Mouse (Mus musculus) stomach, postnatal 0 days (tissue): Measurements from ENCODE around the gene Olfr135. TPM values are rescaled to one million over a fixed set of nuclear protein-coding genes. Genes with fewer than 3 reads are reported as not detected.

Experiments
- ATAC-seq: fragments of 200-750 bp; cut with Nextera tagmentation; 2 replicates; pipeline ENCODE4 v1.8.0; 2017; ENCODE audit not compliant: low FRiP score, low TSS enrichment
- DNase-seq: peaks from one replicate; pipeline ENCODE4 v3.0.0-alpha.2; 2016; ENCODE audit warnings: low spot score
- H3K27ac ChIP-seq: fragments of 300-500 bp; sonication (generic); replicated peaks from 2 replicates; pipeline ENCODE4 v1.5.1; 2014; ENCODE audit warnings: mild to moderate bottlenecking, control low read depth
- H3K27me3 ChIP-seq: fragments of 300-500 bp; sonication (generic); 2 replicates; pipeline ENCODE4 v1.6.1; 2014; ENCODE audit warnings: low read length; ENCODE audit not compliant: control insufficient read depth, insufficient read depth
- H3K36me3 ChIP-seq: fragments of 300-500 bp; sonication (generic); 2 replicates; pipeline ENCODE4 v1.6.1; 2014; ENCODE audit warnings: low read length, mixed read lengths; ENCODE audit not compliant: control insufficient read depth, insufficient read depth
- H3K4me1 ChIP-seq: fragments of 300-500 bp; sonication (generic); replicated peaks from 2 replicates; pipeline ENCODE4 v1.6.1; 2014; ENCODE audit warnings: antibody characterized with exemption; ENCODE audit not compliant: control insufficient read depth, insufficient read depth
- H3K4me2 ChIP-seq: fragments of 300-500 bp; sonication (generic); replicated peaks from 2 replicates; pipeline ENCODE4 v1.6.1; 2014; ENCODE audit warnings: low read depth, mild to moderate bottlenecking, control low read depth, moderate library complexity
- H3K4me3 ChIP-seq: fragments of 300-500 bp; sonication (generic); 2 replicates; pipeline ENCODE4 v1.5.1; 2014; ENCODE audit warnings: low read depth, low read length, control low read depth
- H3K9ac ChIP-seq: fragments of 300-500 bp; sonication (generic); 2 replicates; pipeline ENCODE4 v1.6.1; 2014; ENCODE audit warnings: mild to moderate bottlenecking, low read length, control low read depth, mixed read lengths
- H3K9me3 ChIP-seq: fragments of 300-500 bp; sonication (generic); 2 replicates; pipeline ENCODE4 v1.6.1; 2016; ENCODE audit warnings: low read length; ENCODE audit not compliant: control insufficient read depth
- CTCF ChIP-seq: IDR thresholded peaks from 2 replicates; pipeline ENCODE4 v1.5.1; 2016; ENCODE audit warnings: antibody characterized with exemption, low read depth, mild to moderate bottlenecking, moderate library complexity
- EP300 ChIP-seq: optimal IDR thresholded peaks from 2 replicates; pipeline ENCODE3; 2016; ENCODE audit warnings: antibody characterized with exemption
- WGBS: fragments of 180-500 bp; shearing (Covaris S2); extraction: QIAGEN DNeasy Blood & Tissue Kit; methylation state at CpG from one replicate; pipeline ENCODE4 v1.1.7; 2014; 5-methylcytosine and 5-hydroxymethylcytosine counted together
- polyA plus RNA-seq: library from polyadenylated mRNA; unstranded; fragments of >200 nt; fragmentation: Nextera tagmentation; extraction: Ambion mirVana; gene quantifications from 2 replicates; pipeline ENCODE4 v1.2.1, GENCODE M21; 2015

Gene Olfr135
- polyA plus RNA-seq: not detected in 2 replicates

GRCm38 (mm10) chr17:38204035-38204434 lies at the start of gene Olfr135:
TSS of gene Olfr135 (plus strand) at chr17:38204335.
- Histone ChIP-seq H3K9ac (no peak within 1 kb of the TSS), H3K4me1 (no peaks in the 10 kb centered on the region), H3K27ac (no peak within 1 kb of the TSS), H3K27me3 (no peaks in the 10 kb centered on the region), H3K36me3 (no peaks in the 10 kb centered on the region), H3K4me2 (no peak within 1 kb of the TSS), H3K9me3 (no peaks in the 10 kb centered on the region), H3K4me3 (no peak within 1 kb of the TSS)
- DNase-seq (no peak), ATAC-seq (no peak)
- WGBS: 91% methylated on average over 1 of the region's 1 CpGs
- no peak for TF ChIP-seq EP300
- TF ChIP-seq CTCF: no peak

- H3K27ac ChIP-seq: no peak within 1 kb of the TSS
- H3K4me1 ChIP-seq: no peaks in the 10 kb centered on the region
- H3K36me3 ChIP-seq: no peaks in the 10 kb centered on the region
- TF ChIP-seq EP300: no peak
- no peak for TF ChIP-seq CTCF
- no peaks in the 10 kb centered on the region for H3K9me3 ChIP-seq
- H3K9ac ChIP-seq: no peak within 1 kb of the TSS
- ATAC-seq (no peak), DNase-seq (no peak)
- no peaks in the 10 kb centered on the region for H3K27me3 ChIP-seq
- 72% methylated on average over 3 of the region's 3 CpGs for WGBS
- no peak within 1 kb of the TSS for H3K4me2 ChIP-seq
- H3K4me3 ChIP-seq: no peak within 1 kb of the TSS
Observed at GRCm38 (mm10) chr17:38171088-38171487, 33.0 kb upstream of the Olfr135 start, which contains the start of gene Olfr134. TSS of gene Olfr134 (plus strand) at chr17:38171388.

Other genes with a start within 250 kb of the Olfr135 start
- not detected in 2 replicates for gene Olfr129, start 144.3 kb upstream of the Olfr135 start, polyA plus RNA-seq
- gene Olfr130, start 140.4 kb upstream of the Olfr135 start, polyA plus RNA-seq: not detected in 2 replicates
- gene Olfr131, start 115.6 kb upstream of the Olfr135 start, polyA plus RNA-seq: not detected in 2 replicates
- not detected in 2 replicates for gene Olfr132, start 69.8 kb upstream of the Olfr135 start, polyA plus RNA-seq
- gene Olfr133, start 59.1 kb upstream of the Olfr135 start, polyA plus RNA-seq: not detected in 2 replicates
- not detected in 2 replicates for gene Olfr134, start 32.9 kb upstream of the Olfr135 start, polyA plus RNA-seq
- gene Olfr138, start 56.7 kb downstream of the Olfr135 start, polyA plus RNA-seq: not detected in 2 replicates
- not detected in 2 replicates for gene Olfr137, start 103.2 kb downstream of the Olfr135 start, polyA plus RNA-seq
- gene Olfr136, start 125.5 kb downstream of the Olfr135 start, polyA plus RNA-seq: not detected in 2 replicates
- not detected in 2 replicates for gene Esp36, start 215.8 kb downstream of the Olfr135 start, polyA plus RNA-seq